Mouse (Mus musculus) testis, adult 2 months (tissue): ENCODE results near the gene Ripk1. TPM values are rescaled to one million over a fixed set of nuclear protein-coding genes. Genes with fewer than 3 reads are reported as not detected.
"Not testable (repeated sequence)": the region's sequence is repeated elsewhere in the genome, so short reads cannot be mapped to it uniquely, and the experiment has no call there.

Experiments
- H3K27ac ChIP-seq: fragments of 200-500 bp; 2 replicates; pipeline ENCODE4 v1.5.1; 2012; ENCODE audit warnings: low read depth, low read length; ENCODE audit not compliant: control insufficient read depth, insufficient read depth
- H3K27me3 ChIP-seq: fragments of 200-500 bp; 2 replicates; pipeline ENCODE4 v1.6.1; 2012; ENCODE audit warnings: mild to moderate bottlenecking, low read length, moderate library complexity; ENCODE audit not compliant: control insufficient read depth, insufficient read depth
- H3K36me3 ChIP-seq: fragments of 200-500 bp; 2 replicates; pipeline ENCODE4 v1.6.1; 2012; ENCODE audit warnings: mild to moderate bottlenecking, low read length; ENCODE audit not compliant: control insufficient read depth, insufficient read depth
- H3K4me1 ChIP-seq: fragments of 200-500 bp; 2 replicates; pipeline ENCODE4 v1.6.1; 2012; ENCODE audit warnings: low read length; ENCODE audit not compliant: control insufficient read depth, insufficient read depth
- H3K4me3 ChIP-seq: fragments of 200-500 bp; 2 replicates; pipeline ENCODE4 v1.5.1; 2012; ENCODE audit warnings: low read depth, mild to moderate bottlenecking, low read length, moderate library complexity, mixed read lengths; ENCODE audit not compliant: control insufficient read depth
- CTCF ChIP-seq: fragments of 200-500 bp; IDR thresholded peaks from 2 replicates; pipeline ENCODE4 v1.5.1; 2012; ENCODE audit warnings: low read depth, mild to moderate bottlenecking, inconsistent platforms, low read length, moderate library complexity; ENCODE audit not compliant: control insufficient read depth, insufficient read depth, insufficient replicate concordance
- POLR2A ChIP-seq: fragments of 200-500 bp; IDR thresholded peaks from 2 replicates; pipeline ENCODE4 v1.6.1; 2012; ENCODE audit warnings: low read depth, mild to moderate bottlenecking, inconsistent platforms, low read length, moderate library complexity; ENCODE audit not compliant: control insufficient read depth
- polyA plus RNA-seq: library from polyadenylated mRNA; depleted of rRNA; stranded (reverse); fragments of >200 nt; gene quantifications from 2 replicates; pipeline ENCODE4 v1.2.3, GENCODE M21; 2012

Ripk1 gene
- polyA plus RNA-seq, 1 experiment: 2.6 TPM

- Histone ChIP-seq H3K27me3 (no peaks in the 10 kb centered on the region), H3K4me1 (peaks cover 2% of the 10 kb centered on the region; the same call in 1 of the 2 replicates), H3K4me3 (no peak overlapping the region), H3K36me3 (no peaks in the 10 kb centered on the region), H3K27ac (no peak overlapping the region)
- no peak for TF ChIP-seq CTCF
- no peak for TF ChIP-seq POLR2A
Measured at GRCm38 (mm10) chr13:34062466-34062865, 60.3 kb downstream of the Ripk1 start.

- H3K27ac ChIP-seq: no peak overlapping the region
- H3K4me3 ChIP-seq: no peak overlapping the region
- no peaks in the 10 kb centered on the region for H3K4me1 ChIP-seq
- TF ChIP-seq CTCF: no peak
- no peak for TF ChIP-seq POLR2A
- H3K27me3 ChIP-seq: no peaks in the 10 kb centered on the region
- no peaks in the 10 kb centered on the region for H3K36me3 ChIP-seq
Measured at GRCm38 (mm10) chr13:34066351-34066750, 64.2 kb downstream of the Ripk1 start.

- Histone ChIP-seq H3K36me3 (no peaks in the 10 kb centered on the region), H3K27me3 (no peaks in the 10 kb centered on the region), H3K27ac (no peak overlapping the region), H3K4me1 (no peaks in the 10 kb centered on the region), H3K4me3 (no peak overlapping the region)
- TF ChIP-seq POLR2A (no peak), CTCF (no peak)
Measured at GRCm38 (mm10) chr13:34070296-34070695, 68.1 kb downstream of the Ripk1 start.

GRCm38 (mm10) chr13:34071836-34072235 is 69.7 kb downstream of the Ripk1 start:
- Histone ChIP-seq H3K4me1 (peaks cover 5% of the 10 kb centered on the region), H3K27me3 (no peaks in the 10 kb centered on the region), H3K27ac (no peak overlapping the region)

GRCm38 (mm10) chr13:34072847-34073246 is 70.7 kb downstream of the Ripk1 start:
- TF ChIP-seq POLR2A: no peak
- no peak for TF ChIP-seq CTCF
- Histone ChIP-seq H3K27me3 (peaks cover 2% of the 10 kb centered on the region; the same call in 1 of the 2 replicates), H3K4me1 (peaks cover 14% of the 10 kb centered on the region), H3K27ac (no peak overlapping the region), H3K4me3 (no peak overlapping the region), H3K36me3 (no peaks in the 10 kb centered on the region)

More at GRCm38 (mm10) chr13:34071836-34072235, 69.7 kb downstream of the Ripk1 start:
- no peak overlapping the region for H3K4me3 ChIP-seq
- H3K36me3 ChIP-seq: no peaks in the 10 kb centered on the region
- no peak for TF ChIP-seq CTCF
- TF ChIP-seq POLR2A: no peak

- H3K4me1 ChIP-seq: peaks cover 19% of the 10 kb centered on the region
- not testable (repeated sequence) for H3K27ac ChIP-seq, H3K27me3 ChIP-seq, H3K4me3 ChIP-seq, H3K36me3 ChIP-seq
Measured at GRCm38 (mm10) chr13:34074441-34074840, 72.3 kb downstream of the Ripk1 start.

- H3K4me1 ChIP-seq: peaks cover 19% of the 10 kb centered on the region
Measured at GRCm38 (mm10) chr13:34075893-34076292, 73.7 kb downstream of the Ripk1 start.

GRCm38 (mm10) chr13:34076561-34077491 is 74.7 kb downstream of the Ripk1 start:
- no peak for TF ChIP-seq POLR2A
- TF ChIP-seq CTCF: no peak
- Histone ChIP-seq H3K27me3 (peaks cover 2% of the 10 kb centered on the region; the same call in 1 of the 2 replicates), H3K27ac (no peak overlapping the region), H3K4me3 (peak overlapping the region; percentile 58), H3K4me1 (peaks cover 19% of the 10 kb centered on the region), H3K36me3 (no peaks in the 10 kb centered on the region)

More at GRCm38 (mm10) chr13:34075893-34076292, 73.7 kb downstream of the Ripk1 start:
- not testable (repeated sequence) for H3K4me3 ChIP-seq, H3K27me3 ChIP-seq, H3K27ac ChIP-seq, H3K36me3 ChIP-seq
